Mouse (Mus musculus) left cerebral cortex, postnatal 36 days (tissue): Measurements from ENCODE around the gene Pced1b. TPM values are rescaled to one million over a fixed set of nuclear protein-coding genes. Genes with fewer than 3 reads are reported as not detected.

Experiments used
- DNase-seq, 2 experiments: peaks; one replicate each; pipeline ENCODE4 v3.0.0; 2021 to 2022; ENCODE audit warnings: low spot score in 2 of 2, mixed read lengths in 1 of 2
- intact Hi-C: fragments of 180-260 bp; cut with DNase I; formaldehyde crosslinking; loops from one replicate; pipeline ENCODE4 v1.15.1; 2025
- total RNA-seq, 2 experiments: library from RNA; stranded (reverse); gene quantifications; 2 replicates each; pipeline ENCODE4 v1.2.3; 2021

Gene Pced1b
- total RNA-seq, 2 experiments from 2014 or later, result 6.4 to 7.9 TPM

DNA sequence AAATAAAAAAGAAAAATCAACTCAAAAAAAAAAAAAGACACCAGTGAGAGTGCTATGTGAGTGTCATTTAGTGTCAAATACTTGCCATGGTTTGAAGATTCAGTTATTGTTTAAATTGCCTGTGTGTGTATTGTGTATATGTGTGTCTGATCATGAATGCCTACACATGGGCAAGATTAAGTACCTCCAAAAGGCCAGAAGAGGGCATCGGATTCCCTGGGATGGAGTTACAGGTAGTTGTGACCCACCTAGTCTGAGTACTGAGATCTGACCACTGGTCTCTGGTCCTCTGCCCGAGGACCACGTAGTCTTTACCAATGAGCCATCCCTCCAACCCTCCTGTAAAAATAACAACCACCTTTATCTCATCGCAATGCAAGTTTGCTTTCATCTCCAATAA, 7.5 kb downstream of the Pced1b start:
- no peak for DNase-seq
- intact Hi-C loops, result no loop called here

DNA sequence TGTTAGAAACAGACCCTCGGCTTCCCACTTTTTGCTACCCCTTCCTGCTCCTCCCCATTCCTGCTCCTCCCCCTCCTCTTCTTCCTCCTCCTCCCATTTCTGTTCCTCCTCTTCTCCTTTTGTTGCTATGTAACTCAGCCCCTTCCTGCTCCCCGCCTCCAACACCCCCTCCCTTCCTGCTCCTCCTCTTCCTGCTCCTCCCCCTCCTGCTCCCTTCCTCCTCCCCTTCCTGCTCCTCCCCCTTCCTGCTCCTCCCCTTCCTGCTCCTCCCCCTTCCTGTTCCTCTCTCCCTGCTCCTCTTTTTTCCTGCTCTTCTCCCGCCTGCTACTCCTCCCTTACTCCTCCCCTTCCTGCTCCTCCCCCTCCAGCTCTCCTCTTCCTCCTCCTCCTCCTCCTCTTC, 8.9 kb downstream of the Pced1b start:
- intact Hi-C loops, result no loop called here
- DNase-seq, result no peak

DNA sequence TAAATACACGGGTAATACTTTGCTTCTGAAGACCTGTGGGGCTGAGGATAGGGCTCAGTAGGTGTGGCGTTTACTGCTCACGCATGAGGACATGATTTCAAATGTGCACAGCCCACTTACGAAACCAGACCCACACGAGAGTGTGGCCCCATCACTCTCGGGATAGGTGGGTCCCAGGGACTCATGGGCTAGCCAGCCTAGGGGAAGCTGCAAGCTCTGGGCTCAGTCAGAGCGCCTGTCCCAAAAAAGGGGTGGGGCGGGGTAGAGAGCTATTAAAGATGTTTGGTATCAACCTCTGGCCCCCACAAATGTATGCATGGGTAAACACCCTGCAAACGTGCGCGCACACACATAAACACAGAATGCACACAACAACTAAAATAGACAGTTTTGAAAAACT, 9.5 kb downstream of the Pced1b start:
- intact Hi-C loops, result no loop called here
- DNase-seq, result no peak

- no peak for DNase-seq
Measured at GRCm38 (mm10) chr15:97257206-97257775, 10.4 kb downstream of the Pced1b start.

DNA sequence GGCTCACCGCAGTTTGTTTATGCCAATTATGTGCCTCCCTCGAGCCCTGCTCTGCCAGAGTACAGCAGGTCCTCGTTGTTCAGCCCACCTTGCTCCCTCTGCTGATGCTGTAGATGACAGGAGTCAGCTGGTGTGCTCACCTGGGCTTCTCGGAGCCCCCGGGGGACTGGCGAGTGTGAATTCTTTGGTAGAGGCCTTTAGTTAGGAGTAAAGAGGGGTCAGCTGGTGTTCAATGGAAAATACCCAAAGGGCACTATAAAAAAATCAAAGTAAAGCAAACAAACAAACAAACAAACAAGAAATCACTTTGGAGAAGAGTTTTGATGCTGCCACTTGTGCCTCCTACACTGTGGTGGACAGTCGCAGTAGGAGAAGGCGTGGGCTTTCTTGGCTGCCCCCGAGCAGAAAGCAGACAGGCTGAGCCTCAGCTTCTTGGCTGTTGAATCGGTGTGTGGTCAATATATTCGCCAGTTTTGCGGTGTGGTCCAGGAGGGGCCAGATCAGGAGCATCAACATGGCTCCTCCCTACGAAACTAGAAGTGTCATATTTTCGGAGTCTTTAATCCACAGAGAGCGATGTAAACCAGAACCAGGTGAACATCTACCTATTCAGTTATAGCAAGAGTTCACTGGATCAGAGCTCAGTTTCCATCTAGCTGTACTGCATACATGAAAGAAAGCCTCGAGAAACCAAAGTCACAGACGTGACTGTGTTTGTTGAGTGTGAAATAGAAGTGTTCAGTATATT, 11.8 kb downstream of the Pced1b start:
- intact Hi-C loops, result no loop called here
- DNase-seq, result no peak

More at GRCm38 (mm10) chr15:97257206-97257775, 10.4 kb downstream of the Pced1b start:
- intact Hi-C loops, result no loop called here

DNA sequence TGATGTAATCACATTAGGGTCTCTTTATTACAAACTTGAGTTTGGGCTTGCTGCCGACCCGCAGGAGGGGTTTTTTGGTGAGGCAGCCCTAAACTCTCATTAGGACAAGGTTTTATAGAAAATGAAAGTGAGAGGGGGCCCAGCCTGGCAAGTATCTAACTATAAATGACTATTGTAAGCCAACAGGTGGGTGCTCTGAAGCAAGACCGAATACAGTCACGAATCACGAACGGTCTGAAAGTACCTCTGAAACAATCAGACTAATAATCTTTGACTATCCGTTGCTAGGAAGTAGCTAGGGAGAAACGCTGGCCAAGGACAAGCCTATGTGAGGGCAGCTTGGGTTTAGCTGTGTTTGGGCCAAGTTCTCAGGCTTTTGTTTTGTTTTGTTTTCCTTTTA, 12.4 kb downstream of the Pced1b start:
- DNase-seq, result no peak
- intact Hi-C loops, result no loop called here

- intact Hi-C loops, result no loop called here
- DNase-seq, result no peak
Measured at GRCm38 (mm10) chr15:97259968-97260597, 13.2 kb downstream of the Pced1b start.

- intact Hi-C loops, result no loop called here
- DNase-seq, result no peak
Measured at GRCm38 (mm10) chr15:97262251-97262650, 15.3 kb downstream of the Pced1b start.

- no peak for DNase-seq
- intact Hi-C loops, result no loop called here
Measured at GRCm38 (mm10) chr15:97266236-97266845, 19.4 kb downstream of the Pced1b start.

DNA sequence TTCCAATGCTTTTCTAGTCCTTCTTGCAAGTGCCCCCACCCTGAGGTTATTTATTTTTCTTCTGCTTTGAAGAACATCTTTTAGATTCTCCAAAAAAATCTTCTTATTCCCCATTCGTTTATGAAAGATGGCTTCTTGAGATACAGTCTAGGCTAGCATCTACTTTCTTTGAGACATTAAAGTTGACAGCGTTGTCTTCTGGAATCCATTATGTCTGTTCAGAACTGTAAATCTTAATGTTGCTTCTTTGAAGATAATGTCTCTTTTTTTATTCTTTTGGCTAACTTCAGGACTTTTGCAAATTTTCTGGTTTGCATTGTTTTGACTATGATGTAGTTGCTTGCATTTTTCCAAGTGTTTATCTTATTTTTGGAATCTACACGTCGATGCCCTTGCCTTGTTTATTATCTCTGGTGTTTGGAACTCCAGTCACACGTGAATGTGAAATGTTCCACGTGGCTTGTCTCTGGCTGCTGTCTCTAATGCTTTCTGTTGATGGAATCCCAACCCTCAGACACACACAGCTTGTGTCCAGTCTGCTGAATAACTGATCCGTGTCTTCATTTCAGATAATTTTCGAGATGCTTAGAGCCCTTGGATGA, 20.3 kb downstream of the Pced1b start:
- intact Hi-C loops, result no loop called here
- DNase-seq, result no peak

DNA sequence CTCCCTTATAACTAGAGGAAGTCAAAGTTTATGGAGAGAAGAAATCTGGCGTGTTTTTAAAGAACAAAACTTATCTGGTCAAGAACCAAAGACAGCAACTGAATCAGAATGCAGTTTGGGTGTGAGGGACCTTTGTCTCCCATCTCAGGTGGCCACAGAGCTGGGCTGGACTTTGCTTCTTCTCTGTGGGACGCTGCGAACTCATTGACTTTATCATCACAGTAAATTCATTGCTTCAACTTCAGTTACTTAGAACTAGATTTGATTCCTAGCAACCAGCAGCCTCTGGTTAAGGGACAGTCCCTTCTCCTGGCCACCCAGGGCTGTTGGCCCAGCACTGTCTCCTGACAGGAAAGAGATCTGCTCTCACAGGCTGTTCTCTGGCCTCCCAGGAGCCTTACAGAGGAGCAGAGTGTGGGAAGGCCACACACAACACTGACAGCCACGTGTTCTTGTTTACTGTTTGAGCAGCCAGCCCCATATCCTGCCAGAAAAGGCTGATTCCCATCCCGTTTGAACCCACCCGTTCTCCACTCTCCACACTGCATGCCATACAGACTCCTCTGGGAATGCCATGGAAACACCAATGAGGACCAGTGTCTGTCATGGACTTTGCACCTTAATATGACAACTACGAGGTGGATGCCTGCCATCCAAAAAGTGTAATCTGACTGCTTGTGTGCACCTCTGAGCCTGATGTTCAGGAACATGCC, 25.2 kb downstream of the Pced1b start:
- intact Hi-C loops, result no loop called here
- DNase-seq, result no peak

DNA sequence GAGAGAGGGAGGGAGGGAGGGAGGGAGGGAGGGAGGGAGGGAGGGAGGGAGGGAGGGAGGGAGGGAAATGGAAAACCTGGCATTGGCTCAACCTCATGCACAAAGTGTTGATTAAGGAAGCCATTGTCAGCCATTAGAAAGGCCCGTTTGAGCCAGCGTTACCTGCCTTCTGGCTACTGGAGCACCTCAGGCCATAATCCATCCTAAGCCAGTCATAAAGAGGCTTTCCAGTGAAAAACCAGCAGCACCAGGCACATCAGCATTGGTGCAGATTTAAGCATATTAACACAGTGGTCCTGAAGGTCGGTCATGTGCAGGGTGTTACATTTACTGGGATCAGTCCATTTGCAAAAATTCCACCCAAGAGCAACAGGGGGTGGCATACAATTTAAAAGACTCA, 25.9 kb downstream of the Pced1b start:
- intact Hi-C loops, result no loop called here

DNA sequence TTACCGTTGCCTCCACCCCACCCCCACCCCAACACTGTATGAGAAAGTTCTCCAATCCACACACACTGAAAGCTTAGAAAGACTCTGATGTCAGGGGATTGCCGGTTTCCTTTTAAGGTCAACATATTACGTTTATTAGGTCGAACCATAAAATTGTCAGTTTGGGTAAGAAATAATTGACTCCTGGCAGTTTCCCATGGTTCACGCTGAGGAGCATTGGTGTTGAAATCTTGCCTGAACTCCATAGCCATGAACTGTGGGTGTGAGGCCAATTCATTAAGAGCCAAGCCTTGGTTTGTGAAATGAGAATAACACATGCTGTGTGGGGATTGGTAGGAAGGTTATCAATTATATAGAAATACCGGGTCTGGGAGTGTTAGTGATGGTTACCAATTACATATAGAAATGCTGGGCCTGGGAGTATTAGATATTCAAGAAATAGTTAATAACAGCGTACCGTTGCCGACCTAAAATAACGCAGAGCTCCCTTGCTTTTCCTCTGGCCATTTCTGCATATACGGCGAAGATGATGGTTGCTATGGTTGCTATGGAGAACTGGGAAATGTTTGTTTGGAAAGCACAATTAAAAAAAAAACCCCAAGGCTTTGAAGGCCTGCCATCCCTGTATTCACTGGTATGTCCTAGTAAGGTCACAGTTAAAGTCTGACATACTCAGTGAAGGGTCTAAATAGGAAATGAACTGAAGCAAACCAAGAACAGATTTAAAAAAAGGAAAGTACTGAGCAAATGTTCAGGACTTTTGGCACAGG, 28.9 kb downstream of the Pced1b start:
- no peak for DNase-seq
- intact Hi-C loops, result no loop called here

More for the DNA sequence above, 25.9 kb downstream of the Pced1b start:
- no peak for DNase-seq

DNA sequence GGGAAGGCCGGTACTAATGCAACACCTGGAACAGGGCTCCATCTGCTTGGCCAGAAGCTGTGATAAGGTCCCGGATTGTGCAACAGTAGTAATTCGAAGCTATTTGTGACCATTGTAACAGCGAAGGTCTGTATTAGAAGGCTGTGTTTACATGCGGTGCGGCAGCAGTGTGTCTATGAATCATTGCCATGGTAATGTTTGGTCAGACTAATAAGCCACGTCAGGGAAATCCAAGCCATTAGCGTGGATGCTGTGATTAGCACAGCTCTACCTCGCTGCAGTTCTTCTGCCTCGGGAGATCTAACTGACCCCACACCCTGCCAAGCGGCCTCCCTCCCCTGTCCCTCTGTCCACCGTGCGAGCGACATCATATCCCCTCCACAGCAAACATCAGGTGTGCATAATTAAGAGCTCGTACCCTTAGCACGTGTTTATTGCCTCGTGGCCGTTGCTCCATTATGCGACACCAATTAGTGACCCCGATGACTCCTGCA, 29.8 kb downstream of the Pced1b start:
- intact Hi-C loops, result no loop called here
- no peak for DNase-seq

DNA sequence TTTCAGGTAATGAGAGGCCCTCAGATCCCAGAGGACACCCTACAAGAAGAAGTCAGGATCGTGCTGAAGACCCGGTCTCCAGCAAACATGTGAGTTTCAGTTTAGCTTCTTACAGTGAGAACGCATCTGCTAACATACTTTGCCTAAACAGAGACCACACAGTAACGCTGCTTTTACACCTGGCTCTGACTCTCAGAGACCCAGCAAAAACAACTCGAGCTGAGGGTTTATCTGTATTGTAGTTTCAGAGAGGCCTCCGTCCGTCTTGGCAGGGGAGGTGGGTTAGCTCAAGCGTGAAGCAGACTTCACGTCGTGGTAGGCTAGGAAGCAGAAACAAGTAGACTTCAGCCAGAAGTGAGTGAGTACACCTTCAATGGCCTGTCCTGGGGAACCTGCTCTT, 30.4 kb downstream of the Pced1b start:
- intact Hi-C loops, result no loop called here
- DNase-seq, result no peak

DNA sequence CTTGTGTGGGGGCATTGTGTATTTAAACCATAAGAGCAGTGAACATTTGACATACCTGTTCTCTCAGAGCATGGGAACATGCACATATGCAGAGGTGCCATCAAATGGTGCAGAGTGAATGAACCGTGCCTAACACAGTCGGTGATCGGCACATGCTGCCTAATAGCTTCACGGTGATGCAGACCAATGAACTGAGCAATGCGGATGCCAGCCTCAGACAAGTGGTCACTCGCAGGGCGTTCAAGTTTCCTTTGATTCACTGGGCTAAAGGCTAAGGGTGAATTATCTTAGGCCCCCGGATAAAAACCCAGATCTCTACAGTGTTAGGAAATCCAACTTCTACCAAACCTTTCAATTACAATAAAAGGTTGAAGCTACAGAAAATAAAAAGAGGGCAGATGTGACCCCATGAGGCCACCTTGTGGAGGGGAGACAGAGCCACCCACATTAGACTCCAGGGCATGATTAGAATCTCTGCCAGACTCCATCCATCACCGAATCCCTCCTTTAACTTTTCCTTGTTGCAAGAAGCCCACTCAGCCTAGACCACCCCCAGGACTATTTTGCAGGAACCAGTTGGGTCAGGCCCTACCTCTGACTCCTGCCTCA, 31.5 kb downstream of the Pced1b start:
- intact Hi-C loops, result no loop called here
- DNase-seq, result no peak

- intact Hi-C loops, result no loop called here
- DNase-seq, result no peak
Measured at GRCm38 (mm10) chr15:97280131-97280530, 33.2 kb downstream of the Pced1b start.

DNA sequence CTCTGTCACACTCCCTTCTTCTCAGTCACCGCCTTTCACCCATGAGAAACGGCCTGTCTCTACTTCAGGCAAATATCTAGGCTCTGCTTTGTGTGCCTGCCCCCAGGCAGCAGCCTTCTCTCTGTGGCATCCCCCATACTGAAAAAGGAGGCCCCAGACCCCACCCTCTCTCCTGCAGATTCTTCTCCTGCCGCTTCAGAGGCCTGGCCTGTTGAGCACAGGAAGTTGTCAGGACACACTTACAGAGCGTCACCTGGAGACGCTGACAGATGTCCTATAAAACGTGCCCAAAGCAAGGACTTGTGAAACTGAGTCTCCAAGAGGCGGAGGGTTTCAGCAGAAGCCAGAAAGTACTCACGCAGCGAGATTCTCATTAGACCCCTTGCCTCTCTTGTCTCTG, 33.9 kb downstream of the Pced1b start:
- intact Hi-C loops, result no loop called here
- no peak for DNase-seq
